Mouse (Mus musculus): Measurements from ENCODE around the gene Samsn1. TPM values are rescaled to one million over a fixed set of nuclear protein-coding genes. Genes with fewer than 3 reads are reported as not detected.

The Samsn1 gene
- polyA plus RNA-seq, 1 experiment from 2014 or later, result 4.9 TPM

- H3K4me1 ChIP-seq, result no peaks in the 10 kb centered on the region
- no peak for ATAC-seq (ENCODE audit: insufficient number of reproducible peaks, low FRiP score, low TSS enrichment, low read depth)
- no peaks in the 10 kb centered on the region for H3K27me3 ChIP-seq
- H3K4me2 ChIP-seq (replicated peaks), result no peak overlapping the region
- H3K4me3 ChIP-seq (replicated peaks), result no peak overlapping the region
- H3K36me3 ChIP-seq, result no peaks in the 10 kb centered on the region
- no peak overlapping the region for H3K27ac ChIP-seq (replicated peaks)
- WGBS, result 72% methylated on average over 6 of the region's 6 CpGs
- H3K9ac ChIP-seq, result no peak overlapping the region
- no peaks in the 10 kb centered on the region for H3K9me3 ChIP-seq (replicated peaks)
These were observed 20.3 kb downstream of the Samsn1 start for GRCm38 (mm10) chr16:76001788-76002187.

- Histone ChIP-seq H3K9me3 (replicated peaks) (no peaks in the 10 kb centered on the region), H3K4me3 (replicated peaks) (no peak overlapping the region), H3K36me3 (no peaks in the 10 kb centered on the region), H3K9ac (no peak overlapping the region), H3K27ac (replicated peaks) (no peak overlapping the region), H3K4me1 (no peaks in the 10 kb centered on the region), H3K4me2 (replicated peaks) (no peak overlapping the region), H3K27me3 (no peaks in the 10 kb centered on the region)
- 79% methylated on average over 9 of the region's 9 CpGs for WGBS
- ATAC-seq (ENCODE audit: insufficient number of reproducible peaks, low FRiP score, low TSS enrichment, low read depth), result no peak
These were observed 22.0 kb downstream of the Samsn1 start for GRCm38 (mm10) chr16:76000127-76000526.

DNA sequence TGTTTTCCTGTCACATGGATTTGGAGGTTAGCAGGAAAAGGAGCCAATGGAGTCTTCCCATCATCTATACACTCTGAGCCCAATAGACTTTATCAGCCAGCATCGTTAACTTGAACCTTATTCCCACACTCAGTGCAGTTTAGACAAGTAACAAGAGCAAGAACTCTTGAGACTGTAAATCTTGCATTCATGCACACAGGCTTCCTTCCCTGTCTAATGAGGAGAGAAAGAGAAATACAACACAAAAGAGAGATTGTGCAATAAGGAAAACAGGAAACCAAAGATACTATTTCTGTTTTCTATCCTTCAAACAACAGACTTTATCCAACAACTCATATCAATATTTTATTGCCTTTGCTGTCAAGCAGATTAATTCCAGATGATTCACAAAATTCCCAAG is 31.9 kb downstream of the Samsn1 start:
- ATAC-seq (ENCODE audit: insufficient number of reproducible peaks, low FRiP score, low TSS enrichment, low read depth), result no peak
- no peaks in the 10 kb centered on the region for H3K9me3 ChIP-seq (replicated peaks)
- no peaks in the 10 kb centered on the region for H3K27me3 ChIP-seq
- 64% methylated on average over 1 of the region's 1 CpGs for WGBS
- H3K4me1 ChIP-seq, result no peaks in the 10 kb centered on the region
- no peak overlapping the region for H3K4me3 ChIP-seq (replicated peaks)
- no peak overlapping the region for H3K27ac ChIP-seq (replicated peaks)
- H3K9ac ChIP-seq, result no peak overlapping the region
- H3K36me3 ChIP-seq, result no peaks in the 10 kb centered on the region
- H3K4me2 ChIP-seq (replicated peaks), result no peak overlapping the region

- H3K4me2 ChIP-seq (replicated peaks), result no peak overlapping the region
- no peak overlapping the region for H3K9ac ChIP-seq
- H3K4me3 ChIP-seq (replicated peaks), result no peak overlapping the region
- no peak overlapping the region for H3K27ac ChIP-seq (replicated peaks)
- no peaks in the 10 kb centered on the region for H3K9me3 ChIP-seq (replicated peaks)
- no peaks in the 10 kb centered on the region for H3K36me3 ChIP-seq
- H3K4me1 ChIP-seq, result no peaks in the 10 kb centered on the region
- 76% methylated on average over 1 of the region's 1 CpGs for WGBS
- no peaks in the 10 kb centered on the region for H3K27me3 ChIP-seq
- ATAC-seq (ENCODE audit: insufficient number of reproducible peaks, low FRiP score, low TSS enrichment, low read depth), result no peak
These were observed 38.2 kb downstream of the Samsn1 start for GRCm38 (mm10) chr16:75983831-75984230.

DNA sequence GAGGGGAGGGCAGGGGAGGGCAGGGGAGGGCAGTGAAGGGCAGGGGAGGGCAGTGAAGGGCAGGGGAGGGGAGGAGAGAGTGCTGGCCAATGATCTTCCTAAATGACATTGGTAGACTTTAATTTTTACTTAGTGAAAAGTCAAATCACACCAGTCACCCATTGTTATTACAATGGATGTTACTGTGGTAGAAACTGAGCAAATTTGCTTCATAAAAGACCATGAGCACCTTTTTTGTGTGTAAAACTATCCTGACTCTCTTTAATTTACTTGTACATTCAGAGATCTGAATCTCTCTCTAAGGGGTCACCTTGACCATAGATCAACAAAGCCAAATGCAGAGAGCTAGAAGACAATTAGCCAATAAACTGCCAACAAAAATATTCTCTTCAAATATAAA is 42.7 kb downstream of the Samsn1 start:
- no peaks in the 10 kb centered on the region for H3K36me3 ChIP-seq
- no peak overlapping the region for H3K4me3 ChIP-seq (replicated peaks)
- H3K27ac ChIP-seq (replicated peaks), result no peak overlapping the region
- H3K9ac ChIP-seq, result no peak overlapping the region
- H3K4me2 ChIP-seq (replicated peaks), result no peak overlapping the region
- no peaks in the 10 kb centered on the region for H3K4me1 ChIP-seq
- H3K27me3 ChIP-seq, result no peaks in the 10 kb centered on the region
- H3K9me3 ChIP-seq (replicated peaks), result no peaks in the 10 kb centered on the region
- ATAC-seq (ENCODE audit: insufficient number of reproducible peaks, low FRiP score, low TSS enrichment, low read depth), result no peak

DNA sequence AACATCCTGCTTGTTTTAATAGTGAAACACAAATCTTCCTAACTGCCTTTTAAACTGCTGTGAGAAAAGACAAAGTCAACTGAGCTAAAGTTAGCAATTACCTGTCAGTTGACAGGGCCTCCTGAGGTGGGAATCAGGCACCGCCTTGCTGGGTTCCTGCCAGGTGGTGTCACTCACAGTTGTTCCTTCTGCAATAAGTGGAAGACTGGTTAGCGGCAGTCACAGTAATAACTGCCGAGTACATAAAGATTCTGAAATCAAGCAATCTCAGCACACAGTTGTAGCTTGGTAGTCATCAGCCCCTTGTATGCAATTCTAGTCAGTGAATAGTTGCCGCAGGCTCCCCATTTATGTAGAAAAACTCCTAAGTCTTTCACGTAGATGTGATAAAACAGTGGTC is 44.3 kb downstream of the Samsn1 start:
- Histone ChIP-seq H3K27me3 (no peaks in the 10 kb centered on the region), H3K4me1 (no peaks in the 10 kb centered on the region), H3K9me3 (replicated peaks) (no peaks in the 10 kb centered on the region), H3K4me3 (replicated peaks) (no peak overlapping the region), H3K36me3 (no peaks in the 10 kb centered on the region), H3K9ac (no peak overlapping the region), H3K27ac (replicated peaks) (no peak overlapping the region), H3K4me2 (replicated peaks) (no peak overlapping the region)
- 73% methylated on average over 5 of the region's 5 CpGs for WGBS
- no peak for ATAC-seq (ENCODE audit: insufficient number of reproducible peaks, low FRiP score, low TSS enrichment, low read depth)

- no peaks in the 10 kb centered on the region for H3K27me3 ChIP-seq
- no peaks in the 10 kb centered on the region for H3K4me1 ChIP-seq
- 52% methylated on average over 11 of the region's 11 CpGs for WGBS
- no peak overlapping the region for H3K4me2 ChIP-seq (replicated peaks)
- no peak overlapping the region for H3K27ac ChIP-seq (replicated peaks)
- no peaks in the 10 kb centered on the region for H3K9me3 ChIP-seq (replicated peaks)
- ATAC-seq (ENCODE audit: insufficient number of reproducible peaks, low FRiP score, low TSS enrichment, low read depth), result no peak
- H3K9ac ChIP-seq, result no peak overlapping the region
- H3K4me3 ChIP-seq (replicated peaks), result no peak overlapping the region
- no peaks in the 10 kb centered on the region for H3K36me3 ChIP-seq
These were observed 46.3 kb downstream of the Samsn1 start for GRCm38 (mm10) chr16:75975682-75976332.

- no peaks in the 10 kb centered on the region for H3K36me3 ChIP-seq
- no peaks in the 10 kb centered on the region for H3K9me3 ChIP-seq (replicated peaks)
- H3K27me3 ChIP-seq, result no peaks in the 10 kb centered on the region
- H3K27ac ChIP-seq (replicated peaks), result no peak overlapping the region
- no peak overlapping the region for H3K4me2 ChIP-seq (replicated peaks)
- no peaks in the 10 kb centered on the region for H3K4me1 ChIP-seq
- H3K9ac ChIP-seq, result no peak overlapping the region
- H3K4me3 ChIP-seq (replicated peaks), result no peak overlapping the region
- WGBS, result 79% methylated on average over 6 of the region's 6 CpGs
- no peak for ATAC-seq (ENCODE audit: insufficient number of reproducible peaks, low FRiP score, low TSS enrichment, low read depth)
These were observed 51.6 kb downstream of the Samsn1 start for GRCm38 (mm10) chr16:75970266-75970998.

- Histone ChIP-seq H3K27ac (replicated peaks) (no peak overlapping the region), H3K4me3 (replicated peaks) (no peak overlapping the region), H3K9me3 (replicated peaks) (no peaks in the 10 kb centered on the region), H3K9ac (no peak overlapping the region), H3K4me2 (replicated peaks) (no peak overlapping the region), H3K27me3 (no peaks in the 10 kb centered on the region), H3K36me3 (no peaks in the 10 kb centered on the region), H3K4me1 (no peaks in the 10 kb centered on the region)
- no peak for ATAC-seq (ENCODE audit: insufficient number of reproducible peaks, low FRiP score, low TSS enrichment, low read depth)
- 44% methylated on average over 8 of the region's 8 CpGs for WGBS
These were observed 60.1 kb downstream of the Samsn1 start for GRCm38 (mm10) chr16:75962021-75962420.

- Histone ChIP-seq H3K27me3 (no peaks in the 10 kb centered on the region), H3K27ac (replicated peaks) (no peak overlapping the region), H3K36me3 (no peaks in the 10 kb centered on the region), H3K4me2 (replicated peaks) (no peak overlapping the region), H3K4me3 (replicated peaks) (no peak overlapping the region), H3K9me3 (replicated peaks) (no peaks in the 10 kb centered on the region), H3K4me1 (no peaks in the 10 kb centered on the region), H3K9ac (no peak overlapping the region)
- WGBS, result 49% methylated on average over 5 of the region's 5 CpGs
- no peak for ATAC-seq (ENCODE audit: insufficient number of reproducible peaks, low FRiP score, low TSS enrichment, low read depth)
These were observed 60.6 kb downstream of the Samsn1 start for GRCm38 (mm10) chr16:75961487-75961886.

DNA sequence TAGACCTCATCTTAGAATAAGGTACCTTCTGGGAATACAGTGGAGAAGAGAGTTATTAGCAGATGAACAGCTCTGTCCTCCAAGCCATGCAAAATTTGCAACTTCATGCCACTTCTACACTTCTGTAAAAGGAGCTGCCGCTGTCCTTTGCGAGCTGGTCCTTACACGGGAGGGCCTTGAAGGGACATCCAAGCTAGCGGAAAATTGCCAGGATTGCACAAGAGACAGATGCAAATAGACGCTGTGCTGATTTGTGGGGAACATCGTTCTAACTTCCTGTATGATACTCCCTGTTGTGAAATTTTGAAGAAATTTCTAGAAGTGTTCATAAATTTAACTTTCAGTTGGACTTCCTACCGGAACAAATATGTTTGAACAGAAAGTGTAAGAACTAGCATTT is 61.0 kb downstream of the Samsn1 start:
- ATAC-seq (ENCODE audit: insufficient number of reproducible peaks, low FRiP score, low TSS enrichment, low read depth), result no peak
- H3K27me3 ChIP-seq, result no peaks in the 10 kb centered on the region
- no peak overlapping the region for H3K27ac ChIP-seq (replicated peaks)
- no peak overlapping the region for H3K4me2 ChIP-seq (replicated peaks)
- no peaks in the 10 kb centered on the region for H3K36me3 ChIP-seq
- WGBS, result 90% methylated on average over 7 of the region's 7 CpGs
- H3K4me1 ChIP-seq, result no peaks in the 10 kb centered on the region
- no peak overlapping the region for H3K4me3 ChIP-seq (replicated peaks)
- no peak overlapping the region for H3K9ac ChIP-seq
- no peaks in the 10 kb centered on the region for H3K9me3 ChIP-seq (replicated peaks)

GRCm38 (mm10) chr16:75933357-75933756 is 88.7 kb downstream of the Samsn1 start:
- H3K4me2 ChIP-seq (replicated peaks), result no peak overlapping the region
- no peaks in the 10 kb centered on the region for H3K36me3 ChIP-seq
- no peak overlapping the region for H3K4me3 ChIP-seq (replicated peaks)
- H3K4me1 ChIP-seq, result no peaks in the 10 kb centered on the region
- ATAC-seq (ENCODE audit: insufficient number of reproducible peaks, low FRiP score, low TSS enrichment, low read depth), result no peak
- H3K9me3 ChIP-seq (replicated peaks), result no peaks in the 10 kb centered on the region
- no peak overlapping the region for H3K27ac ChIP-seq (replicated peaks)
- H3K9ac ChIP-seq, result no peak overlapping the region
- H3K27me3 ChIP-seq, result no peaks in the 10 kb centered on the region

All from embryonic facial prominence, embryonic 15.5 days (tissue).